Mouse (Mus musculus): Measurements from ENCODE around the gene Hoxc10.

Gene Hoxc10

DNA sequence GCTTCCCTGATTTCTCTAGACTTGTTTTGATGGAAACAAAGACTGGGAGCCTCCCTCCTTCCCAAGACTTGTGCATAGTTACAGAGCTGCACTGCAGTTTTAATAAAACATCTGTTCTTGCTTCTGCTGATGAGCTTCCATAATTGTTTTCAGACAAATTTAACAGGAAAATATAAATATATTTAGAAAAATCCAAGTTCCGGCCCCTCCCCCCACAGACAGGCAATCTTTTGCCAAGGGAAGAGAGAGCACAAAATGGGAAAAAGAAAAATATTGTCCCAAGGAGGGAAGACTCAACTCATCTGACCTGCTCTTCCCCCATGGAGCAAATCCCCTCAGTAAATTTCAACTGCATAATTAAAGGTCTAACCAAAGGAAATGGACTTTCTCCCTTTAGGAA lies 39.7 kb downstream of the Hoxc10 start:
- intact Hi-C loops (cut with DNase I) = no loop called here

DNA sequence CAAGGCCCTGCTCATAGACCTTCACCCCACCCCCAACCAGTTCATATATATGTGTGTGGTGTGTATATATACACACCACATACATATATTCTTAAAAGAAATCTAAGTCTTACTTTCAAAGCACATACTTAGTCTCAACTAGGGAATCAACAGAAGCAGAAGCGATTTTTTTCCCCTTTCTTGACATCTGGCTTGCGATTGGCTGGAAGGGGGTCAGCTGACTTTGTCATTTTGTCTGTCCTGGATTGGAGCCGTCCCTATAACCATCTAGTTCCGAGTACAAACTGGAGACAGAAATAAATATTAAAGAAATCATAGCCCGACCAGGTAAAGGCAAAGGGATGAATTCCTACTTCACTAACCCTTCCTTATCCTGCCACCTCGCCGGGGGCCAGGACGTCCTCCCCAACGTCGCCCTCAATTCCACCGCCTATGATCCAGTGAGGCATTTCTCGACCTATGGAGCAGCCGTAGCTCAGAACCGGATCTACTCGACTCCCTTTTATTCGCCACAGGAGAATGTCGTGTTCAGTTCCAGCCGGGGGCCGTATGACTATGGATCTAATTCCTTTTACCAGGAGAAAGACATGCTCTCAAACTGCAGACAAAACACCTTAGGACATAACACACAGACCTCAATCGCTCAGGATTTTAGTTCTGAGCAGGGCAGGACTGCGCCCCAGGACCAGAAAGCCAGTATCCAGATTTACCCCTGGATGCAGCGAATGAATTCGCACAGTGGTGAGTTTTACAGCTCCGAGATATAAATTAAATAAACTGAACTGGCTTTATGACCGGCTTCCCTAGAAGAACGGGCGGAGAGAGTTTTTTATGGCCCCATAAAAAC lies 42.9 kb downstream of the Hoxc10 start:
- intact Hi-C loops (cut with DNase I) = loop anchor here (5.0 kb wide), 1 partner anchor 113 kb away; no protein-coding TSS in a partner anchor

DNA sequence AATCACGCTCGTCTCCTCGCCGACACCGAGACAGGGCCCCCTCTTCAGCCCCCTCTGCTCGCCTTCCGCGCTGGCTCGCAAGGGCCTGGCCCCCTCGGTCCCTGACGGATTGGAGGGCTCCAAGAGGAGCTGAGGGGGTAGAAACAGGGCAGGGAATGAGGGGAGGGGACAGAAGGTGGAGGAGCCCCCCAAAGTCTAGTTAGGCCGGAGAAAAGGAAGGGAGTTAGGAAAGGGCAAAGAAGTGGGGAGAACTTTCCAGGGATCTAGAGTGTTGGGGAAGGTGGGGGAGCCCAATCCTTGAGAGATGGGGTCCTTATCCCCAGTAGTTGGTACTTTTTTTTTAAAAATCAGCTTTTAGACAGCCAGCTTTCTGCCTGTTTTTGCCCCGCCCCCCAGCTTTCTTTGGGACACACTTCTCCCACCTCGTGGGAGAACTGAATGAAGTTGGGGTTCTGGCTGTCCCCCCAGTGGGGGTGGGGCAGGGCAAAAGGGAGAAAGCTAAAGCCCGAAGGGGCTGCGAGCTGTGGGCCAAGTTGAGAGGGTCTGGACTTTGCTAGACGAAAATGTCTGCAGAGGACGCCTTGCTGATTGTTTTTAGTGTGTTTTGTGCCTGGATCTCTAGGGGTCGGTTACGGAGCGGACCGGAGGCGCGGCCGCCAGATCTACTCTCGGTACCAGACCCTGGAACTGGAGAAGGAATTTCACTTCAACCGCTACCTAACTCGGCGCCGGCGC lies 43.7 kb downstream of the Hoxc10 start:
- intact Hi-C loops (cut with DNase I) = loop anchor here (5.0 kb wide), 1 partner anchor 112 kb away; no protein-coding TSS in a partner anchor

DNA sequence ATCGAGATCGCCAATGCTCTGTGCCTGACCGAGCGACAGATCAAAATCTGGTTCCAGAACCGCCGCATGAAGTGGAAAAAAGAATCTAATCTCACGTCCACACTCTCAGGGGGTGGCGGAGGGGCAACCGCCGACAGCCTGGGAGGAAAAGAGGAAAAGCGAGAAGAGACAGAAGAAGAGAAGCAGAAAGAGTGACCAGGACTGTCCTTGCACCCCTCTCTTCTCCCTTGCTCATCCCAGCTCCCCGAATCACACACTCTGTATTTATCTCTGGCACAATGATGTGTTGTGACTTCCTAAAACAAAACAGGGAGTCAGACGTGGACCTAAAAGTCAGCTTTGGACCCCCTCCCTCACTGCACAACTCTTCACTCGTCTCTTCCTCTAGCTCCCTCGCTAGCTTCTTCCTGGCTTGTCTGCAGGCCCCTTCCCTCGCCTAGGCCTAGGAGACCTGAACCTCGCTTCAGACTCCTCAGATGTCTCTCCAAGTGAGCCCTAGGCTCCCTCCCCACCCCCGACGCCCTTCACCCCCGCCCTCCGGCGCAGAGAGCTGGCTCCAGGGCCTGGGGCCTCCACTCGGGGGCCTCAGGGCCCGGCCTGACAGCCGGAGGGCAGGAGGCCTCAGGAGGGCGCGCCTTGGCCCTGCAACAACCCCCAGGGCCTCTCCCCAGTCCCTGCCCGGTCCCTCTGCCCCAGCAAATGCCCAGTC lies 44.4 kb downstream of the Hoxc10 start:
- intact Hi-C loops (cut with DNase I) = loop anchor here (5.0 kb wide), 1 partner anchor 111 kb away; no protein-coding TSS in a partner anchor

DNA sequence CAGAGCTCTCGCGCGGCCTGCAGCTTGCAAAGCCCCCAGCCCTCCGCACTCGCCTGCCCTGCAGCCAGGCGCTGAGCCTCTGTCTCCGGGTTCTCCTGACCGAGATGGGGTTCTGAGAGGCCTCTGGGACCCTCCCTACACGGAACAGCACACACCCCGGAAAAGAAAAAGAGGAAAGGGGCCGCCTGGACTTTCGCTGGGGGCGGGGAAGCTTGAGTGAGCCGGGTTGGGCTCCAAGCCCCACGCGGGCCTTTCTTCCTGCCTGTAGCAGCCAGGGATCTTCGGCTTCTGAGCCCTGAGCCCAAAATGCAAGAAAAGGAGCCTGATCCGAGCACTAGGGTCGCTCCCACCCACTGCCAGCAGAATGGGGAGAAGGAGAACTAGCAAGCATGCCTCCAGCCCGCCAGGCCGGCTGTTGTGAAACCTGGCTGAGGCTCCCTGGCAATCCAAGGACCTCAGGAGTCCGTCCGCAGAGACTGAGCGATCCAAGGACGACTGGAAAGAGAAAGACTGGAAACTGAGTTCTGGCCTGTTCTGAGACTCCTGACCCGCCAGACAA lies 45.4 kb downstream of the Hoxc10 start:
- intact Hi-C loops (cut with DNase I) = loop anchor here (5.0 kb wide), 1 partner anchor 110 kb away; no protein-coding TSS in a partner anchor

DNA sequence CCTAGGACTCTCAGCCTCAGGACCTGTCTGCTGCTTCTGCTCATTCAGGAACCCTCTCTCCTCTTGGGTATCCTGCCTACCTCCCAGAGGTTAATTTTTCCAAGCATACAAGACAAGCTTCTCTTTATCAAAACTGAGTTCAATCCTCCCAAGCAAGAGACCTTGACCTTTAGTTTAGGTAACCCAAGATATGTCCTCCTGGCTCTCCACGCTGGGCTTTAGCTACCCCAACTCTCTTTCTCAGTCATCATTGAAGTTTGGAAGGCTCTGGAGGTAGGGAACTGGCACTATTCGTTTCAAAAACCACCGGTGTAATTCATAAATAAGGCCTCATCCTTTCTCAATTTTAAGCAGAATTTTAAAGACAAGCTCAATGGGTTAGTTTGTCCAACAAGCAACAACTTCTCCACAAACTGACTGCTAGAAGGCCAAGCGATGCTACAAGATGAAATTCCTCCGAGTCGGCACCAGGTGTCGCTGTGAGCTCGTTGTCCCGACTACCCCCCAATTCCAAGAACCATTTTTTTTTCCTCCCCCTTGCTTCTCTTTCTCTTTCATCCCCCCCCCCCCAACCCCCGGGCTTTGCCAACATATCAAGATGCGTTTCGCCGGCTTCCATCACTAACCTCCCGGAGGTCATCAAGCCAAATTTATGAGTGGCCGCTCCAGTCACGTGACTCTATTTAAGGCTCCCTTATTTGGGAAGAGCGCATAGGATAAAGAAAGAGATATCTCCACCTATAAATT lies 46.8 kb downstream of the Hoxc10 start:
- intact Hi-C loops (cut with DNase I) = loop anchor here (5.0 kb wide), 1 partner anchor 109 kb away; no protein-coding TSS in a partner anchor

DNA sequence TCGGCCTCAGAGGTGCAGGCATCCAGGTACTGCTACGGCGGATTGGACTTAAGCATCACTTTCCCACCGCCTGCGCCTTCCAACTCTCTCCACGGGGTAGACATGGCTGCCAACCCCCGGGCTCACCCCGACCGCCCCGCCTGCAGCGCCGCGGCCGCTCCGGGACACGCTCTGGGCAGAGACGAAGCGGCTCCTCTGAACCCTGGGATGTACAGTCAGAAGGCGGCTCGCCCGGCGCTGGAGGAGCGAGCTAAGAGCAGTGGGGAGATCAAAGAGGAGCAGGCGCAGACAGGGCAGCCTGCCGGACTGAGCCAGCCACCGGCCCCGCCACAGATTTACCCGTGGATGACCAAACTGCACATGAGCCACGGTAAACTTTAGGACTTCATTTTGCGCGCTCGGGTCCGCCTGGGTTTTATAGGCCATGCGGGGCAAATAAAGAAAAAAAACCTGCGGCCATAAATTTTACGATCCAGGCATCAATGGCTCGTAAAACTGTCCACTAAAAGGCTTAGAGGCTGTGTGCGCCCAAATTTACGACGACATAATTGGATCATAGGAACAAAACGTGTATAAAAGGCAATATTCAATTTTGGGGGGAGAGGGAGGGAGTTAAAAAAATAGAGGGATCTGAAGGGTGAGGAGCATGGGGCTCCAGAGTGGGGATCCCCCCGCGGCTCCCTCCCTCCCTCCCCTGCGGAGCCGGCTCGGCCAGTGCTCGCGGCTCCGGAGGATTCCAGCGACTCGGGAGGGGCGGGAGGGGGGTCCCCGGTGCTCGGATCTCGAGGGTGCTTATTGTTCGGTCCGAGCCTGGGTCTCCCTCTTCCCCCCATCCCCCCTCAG lies 47.8 kb downstream of the Hoxc10 start:
- intact Hi-C loops (cut with DNase I) = loop anchor here (5.0 kb wide), 1 partner anchor 108 kb away; no protein-coding TSS in a partner anchor

DNA sequence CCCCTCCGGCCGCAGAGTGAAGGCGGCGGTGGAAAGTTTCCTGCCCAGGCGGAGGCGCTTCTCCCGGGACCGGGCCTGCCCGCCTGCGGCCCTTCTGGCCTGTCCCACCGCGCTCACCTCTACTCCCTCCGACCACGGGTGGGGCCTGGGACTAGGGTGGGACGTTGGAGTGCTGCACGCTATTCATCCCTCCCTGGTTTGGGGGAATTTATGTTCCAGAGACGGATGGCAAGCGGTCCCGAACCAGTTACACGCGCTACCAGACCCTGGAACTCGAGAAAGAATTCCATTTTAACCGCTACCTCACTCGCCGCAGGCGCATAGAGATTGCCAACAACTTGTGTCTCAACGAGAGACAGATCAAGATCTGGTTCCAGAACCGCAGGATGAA lies 48.4 kb downstream of the Hoxc10 start:
- intact Hi-C loops (cut with DNase I) = no loop called here

DNA sequence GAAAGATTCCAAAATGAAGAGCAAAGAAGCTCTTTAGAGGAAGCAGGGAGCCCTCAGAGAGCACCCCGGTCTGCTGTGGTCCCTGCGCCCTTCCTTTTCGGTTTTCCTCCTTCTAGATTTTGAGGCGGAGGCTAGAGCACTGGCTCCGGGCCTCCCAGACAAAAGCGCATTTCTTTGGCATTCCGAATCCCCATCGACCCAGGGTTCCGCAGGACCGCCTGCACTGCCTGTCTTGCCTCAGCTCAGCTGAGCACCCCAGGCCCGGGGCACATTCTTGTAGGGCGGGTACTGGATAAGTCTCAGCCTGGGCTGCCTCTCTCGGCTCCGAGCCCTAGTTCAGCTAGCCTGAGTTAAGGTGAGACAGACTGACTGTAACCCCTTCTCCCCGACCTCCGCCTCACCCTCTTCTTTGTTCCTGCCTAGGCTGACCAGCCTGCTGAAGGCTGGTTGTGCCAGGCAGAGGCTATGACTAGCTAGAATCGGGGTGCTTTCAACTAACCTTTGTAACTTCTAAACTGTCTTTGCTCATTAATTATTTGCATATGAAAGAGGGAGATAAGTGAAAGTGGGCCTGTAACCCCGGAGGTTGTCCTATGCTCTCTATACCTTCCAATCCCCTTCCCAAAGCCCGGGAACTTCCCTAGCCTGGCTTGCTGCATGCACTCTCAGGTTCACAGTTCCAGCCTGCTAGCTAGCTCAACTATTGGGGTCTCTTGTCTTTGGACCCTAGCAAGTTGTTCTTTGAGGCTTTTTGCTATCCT lies 49.0 kb downstream of the Hoxc10 start:
- intact Hi-C loops (cut with DNase I) = no loop called here

DNA sequence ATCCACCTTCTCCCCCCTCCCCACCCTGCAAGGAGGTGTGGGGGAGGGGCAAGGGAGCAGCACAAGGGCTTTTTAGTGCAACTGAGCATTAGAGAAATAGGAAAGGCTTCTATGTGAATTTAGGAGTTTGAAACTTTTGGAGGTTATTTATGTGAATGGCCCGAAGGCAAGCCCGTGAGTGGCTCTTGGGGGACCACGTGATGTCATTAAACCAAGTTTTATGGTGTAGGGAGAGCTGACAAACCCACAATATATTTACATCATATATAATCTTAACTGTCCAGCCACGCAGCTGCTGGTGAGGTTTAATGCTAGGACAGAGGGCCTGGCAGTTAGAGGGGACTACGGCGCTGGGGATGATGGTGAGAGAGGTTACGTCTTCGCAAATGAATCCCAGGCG lies 52.0 kb downstream of the Hoxc10 start, which contains the start of gene Hoxc4:
Gene Hoxc4, plus strand, starts transcription at position 299 of the 400 bp plus-strand sequence.
- intact Hi-C loops (cut with DNase I) = no loop called here

DNA sequence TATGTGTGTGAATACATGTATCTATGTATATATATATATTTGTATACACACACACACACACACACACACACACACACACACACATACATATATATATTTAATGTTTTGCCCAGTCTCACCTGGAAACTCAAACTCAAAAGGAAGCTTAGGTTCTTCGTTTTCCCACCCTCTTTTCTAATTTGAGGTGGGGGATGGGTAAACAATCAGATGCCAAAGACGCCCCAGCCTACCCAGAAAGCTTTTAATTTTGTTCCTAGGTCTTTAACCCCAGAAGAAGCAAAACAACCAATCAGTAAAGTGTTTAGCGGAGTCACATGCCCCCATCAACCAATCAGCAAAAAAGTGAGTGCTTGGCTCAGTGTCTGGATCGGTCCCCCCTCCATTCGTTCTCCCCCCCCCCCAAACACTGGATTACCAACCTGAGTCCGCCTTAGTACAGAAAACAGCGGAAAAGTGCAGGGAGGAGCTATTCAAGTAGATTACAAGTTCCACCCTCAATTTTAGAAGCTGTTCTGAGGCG lies 54.4 kb downstream of the Hoxc10 start:
- intact Hi-C loops (cut with DNase I) = no loop called here

Small RNA genes lying within 50 kb of the gene (microRNA-seq; reads per million reads assigned to microRNA genes)
- gene Mir196a-2 (188 to 200 reads per million in 2 experiments), gene Mir615 (1,217 to 2,146 reads per million in 2 experiments)

Data from adrenal gland (tissue).